Mouse (Mus musculus): ENCODE measurements around the gene Zfp651.
A peak's percentile ranks its signal among the peaks of the same experiment; 100 is the strongest.

Zfp651 gene

DNA sequence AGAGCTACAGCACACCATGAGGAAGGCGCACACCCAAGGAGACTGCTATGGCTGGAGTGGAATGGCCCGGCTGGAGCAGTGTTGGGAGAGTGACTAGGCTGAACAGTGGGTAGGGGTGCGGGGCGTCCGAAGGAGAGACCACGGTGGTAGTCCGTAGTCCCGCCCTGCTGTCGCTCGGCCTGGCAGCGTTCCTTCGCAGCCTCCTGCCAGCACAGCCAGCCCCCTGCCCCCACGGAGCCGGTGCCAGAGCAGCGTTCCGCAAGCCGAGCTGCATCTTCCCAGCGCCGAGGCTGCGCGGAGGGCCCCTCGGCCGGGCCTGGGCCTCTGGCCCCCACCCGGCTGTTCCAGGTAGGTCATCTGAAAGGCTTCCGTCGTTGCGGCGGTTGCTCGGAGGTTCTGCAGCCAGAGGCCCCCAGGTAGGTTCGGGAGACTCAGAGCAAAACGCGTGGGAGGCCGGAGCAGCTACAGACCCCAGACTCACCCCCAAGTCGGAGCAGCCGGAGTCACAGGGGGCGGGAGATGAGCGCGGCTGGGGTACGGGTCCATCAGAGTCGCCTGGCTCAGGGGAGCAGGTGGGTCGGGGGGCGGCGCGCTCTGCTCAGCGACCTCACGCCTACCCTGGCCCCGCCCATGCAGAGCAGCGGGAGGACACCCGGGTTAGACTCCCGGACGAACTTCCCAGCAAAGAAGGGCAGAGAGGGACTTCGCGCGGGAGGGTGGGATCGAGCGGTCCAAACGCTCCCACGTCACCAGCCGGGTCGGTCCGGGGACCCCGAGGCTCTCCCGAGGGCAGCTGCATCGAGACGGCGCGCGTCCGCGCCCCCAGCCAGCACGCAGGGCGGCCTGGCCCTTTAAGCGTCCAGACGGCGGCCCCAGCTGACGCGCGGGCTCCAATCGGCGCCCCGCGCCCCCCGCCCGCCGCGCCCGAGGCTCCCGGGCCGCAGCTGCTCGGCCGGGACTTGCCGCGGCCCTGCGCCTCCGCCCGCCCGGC, at the start of gene Zfp651:
Gene Zfp651, plus strand, starts transcription at position 240 of the 991 bp plus-strand sequence.
- DNase-seq (ENCODE audit: low spot score in 2 of 2) = no peak

DNA sequence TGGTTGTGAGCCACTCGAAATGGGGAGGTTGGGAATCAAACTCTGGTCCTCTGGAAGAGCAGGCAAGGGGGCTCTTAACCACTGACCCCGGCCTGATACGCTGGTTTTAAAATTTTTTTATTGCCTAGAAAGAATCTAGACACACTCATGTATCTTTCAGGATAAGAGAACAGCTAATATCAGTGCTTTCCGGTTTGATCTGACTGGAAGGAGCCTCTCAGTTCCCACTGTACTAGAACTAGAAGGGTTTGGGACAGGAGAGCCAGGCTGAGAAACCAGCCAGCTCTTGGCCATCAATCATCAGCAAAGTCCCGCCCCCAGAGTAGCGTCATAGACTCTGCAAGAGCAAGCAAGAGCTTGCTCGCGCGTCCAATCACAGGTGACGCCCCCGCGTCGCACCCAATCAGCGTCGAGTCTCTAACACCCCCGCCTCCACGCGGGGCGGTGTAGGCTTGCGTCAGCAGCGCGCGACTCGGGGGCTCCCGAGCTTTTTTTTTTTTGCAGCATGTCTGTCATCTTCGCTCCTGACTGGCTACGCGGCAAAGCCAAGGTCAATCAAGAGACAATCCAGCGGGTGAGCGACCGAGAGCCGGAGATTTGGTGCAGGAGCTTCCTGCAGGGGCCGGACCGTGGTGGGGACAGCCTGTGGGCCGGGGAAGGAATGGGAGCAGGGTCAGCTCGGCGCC, 49.1 kb upstream of the Zfp651 start, which contains the start of gene Ss18l2:
Gene Ss18l2, plus strand, starts transcription at position 432 of the 686 bp plus-strand sequence.
- DNase-seq (ENCODE audit: low spot score in 2 of 2) = peak; percentile 93 to 97

DNA sequence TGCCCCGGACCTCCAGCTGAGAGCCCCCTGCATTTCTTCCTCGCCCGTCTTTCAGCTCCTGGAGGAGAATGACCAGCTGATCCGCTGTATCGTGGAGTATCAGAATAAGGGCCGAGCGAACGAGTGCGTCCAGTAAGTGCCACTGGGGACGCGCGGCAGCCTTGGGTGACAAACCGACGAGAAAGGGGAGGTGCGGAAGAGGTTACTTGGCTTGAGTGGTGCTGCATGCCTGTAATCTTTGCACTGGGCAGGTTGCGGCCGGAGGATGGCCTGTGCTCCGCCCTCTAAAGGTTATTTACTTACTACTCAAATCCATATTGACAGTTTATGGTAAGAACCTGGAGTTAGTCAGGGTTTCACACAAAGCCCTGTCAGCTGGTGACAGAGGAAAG, 48.5 kb upstream of the Zfp651 start:
- DNase-seq (ENCODE audit: low spot score in 2 of 2) = no peak

DNA sequence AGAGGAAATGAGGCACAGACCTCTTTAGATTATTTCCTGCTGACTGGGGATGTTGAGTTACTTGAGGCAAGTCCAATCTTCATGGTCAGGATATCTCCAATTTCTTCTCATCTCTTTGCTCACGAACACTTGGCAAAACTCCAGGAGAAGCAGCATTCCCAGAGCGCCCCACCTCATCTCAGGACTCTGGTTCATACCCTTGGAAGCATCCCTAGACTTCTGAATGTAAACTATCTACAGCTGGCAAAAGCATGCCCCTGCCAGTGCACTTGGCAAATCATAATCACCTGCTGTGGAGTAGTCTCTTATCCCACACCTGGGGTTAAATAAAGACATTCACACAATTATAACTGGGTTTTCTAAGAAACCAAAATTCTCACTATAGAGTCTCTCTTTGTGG, 42.1 kb upstream of the Zfp651 start:
- no peak for DNase-seq (ENCODE audit: low spot score in 2 of 2)

DNA sequence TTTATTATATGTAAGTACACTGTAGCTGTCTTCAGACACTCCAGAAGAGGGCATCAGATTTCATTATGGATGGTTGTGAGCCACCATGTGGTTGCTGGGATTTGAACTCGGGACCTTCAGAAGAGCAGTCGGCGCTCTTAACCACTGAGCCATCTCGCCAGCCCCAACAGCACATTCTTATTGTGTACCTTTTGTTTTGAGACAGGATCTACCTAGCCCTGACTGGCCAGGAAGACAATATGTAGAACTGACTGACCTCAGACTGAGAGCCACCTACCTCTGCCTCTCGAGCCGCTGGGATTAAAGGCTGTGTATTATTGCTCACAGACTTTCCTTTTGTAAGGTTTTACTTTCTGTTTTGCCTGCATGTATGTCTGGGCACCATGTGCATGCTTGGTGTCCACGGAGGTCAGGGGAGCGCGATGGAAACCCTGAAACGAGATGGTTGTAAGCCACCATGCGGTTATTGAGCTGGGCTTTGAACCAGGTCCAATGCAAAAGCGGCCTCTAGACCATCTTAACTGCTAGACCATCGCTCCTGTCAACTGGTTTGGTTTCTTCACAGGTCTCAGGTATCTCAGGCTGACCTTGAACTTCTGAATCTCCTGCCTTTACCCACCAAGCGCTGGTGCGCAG, 40.9 kb upstream of the Zfp651 start:
- DNase-seq (ENCODE audit: low spot score in 2 of 2) = no peak

DNA sequence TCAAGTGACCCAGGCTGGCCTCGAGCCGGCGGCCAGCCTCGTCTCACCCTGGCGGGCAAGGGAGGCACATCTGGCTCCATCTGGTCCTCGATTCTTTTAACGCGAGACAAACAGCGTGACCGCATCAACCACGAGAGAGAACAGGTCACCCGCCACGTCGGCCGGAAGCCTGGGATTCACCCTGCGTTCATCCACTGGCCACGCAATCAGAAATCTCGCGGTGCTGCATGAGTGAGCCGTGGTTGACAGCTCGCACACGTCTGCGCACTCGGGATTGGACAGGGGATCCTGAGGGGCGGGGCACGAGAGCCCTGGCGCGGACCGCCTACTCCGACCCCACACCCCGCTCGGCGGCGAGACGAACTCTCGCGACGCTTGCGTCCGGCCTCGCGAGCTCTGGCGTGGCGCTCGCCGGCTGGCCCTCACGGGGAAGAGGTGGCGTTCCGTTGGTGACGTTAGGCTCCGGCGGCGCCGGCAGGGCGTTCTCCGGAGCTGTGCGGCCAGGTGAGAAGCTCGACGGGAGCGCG, 40.3 kb upstream of the Zfp651 start, which contains the start of gene Nktr:
Gene Nktr, plus strand, starts transcription at position 378 of the 527 bp plus-strand sequence.
- DNase-seq (ENCODE audit: low spot score in 2 of 2) = peak; percentile 92 to 94

DNA sequence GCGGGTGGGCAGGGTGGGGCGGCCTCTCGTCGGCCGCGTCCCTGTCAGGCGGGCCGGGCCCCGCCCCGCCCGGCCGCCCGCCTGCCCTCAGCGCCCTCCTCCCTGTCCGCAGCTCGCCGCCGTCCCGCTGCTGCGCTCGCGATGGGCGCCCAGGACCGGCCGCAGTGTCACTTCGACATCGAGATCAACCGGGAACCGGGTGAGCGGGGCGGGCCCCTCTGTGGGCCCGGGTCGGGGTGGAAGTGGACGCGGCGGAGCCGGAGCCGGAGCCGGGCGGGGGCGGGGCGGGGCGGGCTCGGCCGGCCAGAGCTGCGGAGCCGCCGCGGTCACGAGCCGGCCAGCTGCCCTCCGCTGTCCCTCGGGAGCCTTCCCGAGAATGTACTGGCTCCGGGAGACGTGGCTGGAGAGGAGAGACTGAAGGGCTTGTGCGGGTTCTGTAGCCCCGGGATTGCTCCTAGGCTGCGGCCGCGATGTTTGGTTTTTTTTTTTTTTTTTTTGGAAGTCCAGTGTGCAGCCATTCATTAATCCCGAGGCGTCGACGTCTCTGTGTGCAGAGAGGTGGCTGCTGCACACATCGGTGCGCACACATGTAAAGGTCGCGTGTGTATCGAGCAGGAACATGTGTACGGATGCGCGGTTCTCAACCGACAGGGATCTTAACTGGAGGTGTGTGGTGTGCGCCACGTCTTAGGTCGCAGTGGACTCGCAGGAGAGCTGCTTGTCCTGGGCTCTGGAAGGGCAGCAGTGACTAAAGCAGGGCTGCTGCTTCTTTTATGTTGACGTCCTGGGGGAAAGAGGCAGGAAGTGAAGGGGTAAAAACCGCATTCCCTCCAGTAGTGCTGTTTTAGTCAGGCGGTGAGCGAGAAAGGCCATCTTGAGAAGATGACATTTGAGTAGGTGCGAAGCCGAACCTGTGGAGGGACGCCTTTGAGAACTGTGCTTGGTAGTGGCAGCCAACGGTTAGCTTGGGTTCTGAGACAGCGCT, 39.5 kb upstream of the Zfp651 start:
- no peak for DNase-seq (ENCODE audit: low spot score in 2 of 2)

DNA sequence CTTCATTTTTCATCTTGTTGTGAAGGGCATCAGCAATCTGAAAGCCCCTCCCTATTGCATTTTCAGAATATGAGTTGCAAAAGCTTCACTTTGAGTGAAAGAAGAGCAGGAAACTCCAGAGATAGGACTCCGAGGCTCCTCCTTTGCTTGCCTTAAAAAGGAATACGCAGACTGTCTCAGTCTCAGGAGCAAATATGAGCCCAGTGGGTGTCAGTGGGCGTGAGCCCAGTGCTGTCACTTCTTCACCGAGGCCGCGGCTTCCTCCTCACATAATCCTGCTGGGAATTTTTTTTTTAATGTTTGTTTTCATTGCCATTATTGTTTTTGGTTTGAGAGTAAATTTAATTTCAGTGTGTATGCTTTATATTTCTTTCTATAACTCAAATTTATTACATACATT, 18.6 kb upstream of the Zfp651 start:
- no peak for DNase-seq (ENCODE audit: low spot score in 2 of 2)

DNA sequence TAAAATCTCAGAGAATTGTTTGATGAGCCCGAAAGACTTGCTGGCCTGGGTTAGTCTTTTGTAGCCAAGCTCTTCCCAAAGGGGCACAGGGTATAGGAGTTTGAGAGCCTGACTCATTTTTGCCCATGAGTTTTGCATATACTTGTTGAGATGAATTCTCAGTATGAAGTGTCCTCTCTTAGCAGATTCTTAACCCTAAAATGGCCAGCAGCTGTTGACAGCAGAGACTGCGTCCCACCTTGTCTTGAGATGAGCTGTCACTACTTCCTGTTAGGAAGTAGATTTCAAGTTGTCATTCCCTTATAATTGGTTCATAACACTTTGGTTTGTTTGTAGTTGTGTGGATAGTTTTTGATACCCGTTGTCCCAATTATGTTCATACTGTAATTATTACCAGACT, 18.0 kb upstream of the Zfp651 start:
- DNase-seq (ENCODE audit: low spot score in 2 of 2) = no peak

DNA sequence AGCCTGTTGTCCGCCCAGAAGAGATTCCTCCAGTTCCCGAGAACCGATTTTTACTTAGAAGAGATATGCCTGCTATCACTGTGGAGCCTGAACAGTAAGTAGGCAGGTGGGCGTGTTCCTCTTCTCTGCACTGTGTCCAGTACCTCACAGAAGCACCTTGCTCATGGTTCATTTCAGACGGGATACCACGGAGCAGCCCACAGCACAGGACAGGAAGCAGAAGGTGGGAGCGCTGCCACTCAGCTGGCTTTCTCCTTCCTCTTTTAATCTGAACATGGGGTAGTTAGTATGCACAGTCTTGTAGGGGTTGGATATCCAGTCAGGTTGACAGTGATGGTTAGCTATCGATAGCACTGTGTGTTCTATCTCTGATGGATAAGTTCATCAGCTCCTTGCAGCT, 15.1 kb upstream of the Zfp651 start:
- no peak for DNase-seq (ENCODE audit: low spot score in 2 of 2)

DNA sequence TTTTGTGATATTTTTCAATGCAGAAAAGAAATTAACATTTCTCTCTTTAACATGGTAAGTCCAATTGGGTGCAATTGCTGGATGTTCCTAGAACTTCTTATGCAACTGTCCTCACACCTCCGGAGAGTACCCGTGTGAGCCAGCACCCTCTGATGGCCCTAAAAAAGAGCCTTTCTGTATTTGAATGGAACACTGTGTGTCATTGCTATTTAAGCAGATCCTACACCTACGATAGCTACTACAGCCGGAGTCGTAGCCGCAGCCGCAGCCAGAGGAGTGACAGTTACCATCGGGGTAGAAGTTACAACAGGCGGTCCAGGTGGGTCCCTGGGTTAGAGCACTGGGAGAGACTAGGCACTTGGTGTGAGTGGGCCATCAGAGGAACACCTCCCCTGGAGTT, 6.4 kb upstream of the Zfp651 start:
- DNase-seq (ENCODE audit: low spot score in 2 of 2) = no peak

DNA sequence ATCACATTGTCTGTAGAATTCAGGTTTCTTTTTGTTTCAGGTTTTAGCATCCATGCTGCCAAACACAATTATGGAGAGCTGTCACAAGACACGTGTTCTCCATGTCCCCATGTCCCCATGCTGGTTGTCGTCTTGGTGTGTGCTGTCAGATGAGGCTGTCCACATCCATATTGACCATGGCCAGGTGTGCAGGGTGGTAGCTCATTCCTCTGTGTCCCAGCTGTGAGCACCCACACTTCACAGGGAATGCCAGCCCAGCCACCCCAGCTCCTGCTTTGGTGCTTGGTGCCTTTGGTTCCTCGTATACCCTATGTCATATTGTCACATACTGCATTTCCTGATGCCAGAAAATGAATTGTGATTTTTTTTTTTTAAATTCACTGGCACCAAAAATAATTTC, 4.5 kb upstream of the Zfp651 start:
- DNase-seq (ENCODE audit: low spot score in 2 of 2) = no peak

DNA sequence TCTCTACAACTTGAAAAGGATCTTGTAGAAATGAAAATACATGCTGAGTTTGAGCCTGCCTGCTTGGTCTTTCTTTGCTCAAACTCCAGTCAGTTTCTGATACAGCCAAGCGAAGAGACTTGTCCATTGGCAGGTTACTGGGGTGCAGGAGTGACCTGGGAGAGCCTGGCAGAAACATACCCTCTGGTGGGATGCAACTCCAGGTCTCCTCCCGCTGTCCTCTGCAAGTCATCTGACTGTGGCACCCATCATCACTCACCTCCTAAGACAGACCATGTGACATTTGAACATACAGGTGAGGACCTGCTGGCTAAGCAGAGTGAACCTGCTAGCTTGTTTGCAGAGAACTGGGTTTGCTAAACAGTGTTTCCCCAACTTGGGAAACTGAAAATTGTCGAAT, 2.3 kb upstream of the Zfp651 start:
- no peak for DNase-seq (ENCODE audit: low spot score in 2 of 2)

DNA sequence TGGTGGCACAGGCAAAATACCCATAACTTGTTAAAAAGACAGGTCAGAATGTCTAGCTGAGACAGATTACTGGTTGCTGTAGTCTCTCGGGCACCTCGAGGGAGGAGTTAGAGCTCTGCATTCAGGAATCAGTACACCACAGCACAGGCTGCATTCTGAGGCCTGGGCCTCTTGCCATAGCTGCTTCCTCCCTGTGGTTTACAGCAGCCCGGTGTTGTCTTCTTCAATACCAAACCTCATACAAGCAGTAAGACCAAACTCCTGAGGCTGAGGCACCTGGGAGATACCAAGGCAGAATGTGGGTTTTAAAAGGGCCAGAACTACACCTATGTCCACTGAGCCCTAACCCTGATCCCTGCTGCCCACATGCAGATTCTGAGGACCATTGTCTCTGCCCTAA, 1.7 kb upstream of the Zfp651 start:
- no peak for DNase-seq (ENCODE audit: low spot score in 2 of 2)

DNA sequence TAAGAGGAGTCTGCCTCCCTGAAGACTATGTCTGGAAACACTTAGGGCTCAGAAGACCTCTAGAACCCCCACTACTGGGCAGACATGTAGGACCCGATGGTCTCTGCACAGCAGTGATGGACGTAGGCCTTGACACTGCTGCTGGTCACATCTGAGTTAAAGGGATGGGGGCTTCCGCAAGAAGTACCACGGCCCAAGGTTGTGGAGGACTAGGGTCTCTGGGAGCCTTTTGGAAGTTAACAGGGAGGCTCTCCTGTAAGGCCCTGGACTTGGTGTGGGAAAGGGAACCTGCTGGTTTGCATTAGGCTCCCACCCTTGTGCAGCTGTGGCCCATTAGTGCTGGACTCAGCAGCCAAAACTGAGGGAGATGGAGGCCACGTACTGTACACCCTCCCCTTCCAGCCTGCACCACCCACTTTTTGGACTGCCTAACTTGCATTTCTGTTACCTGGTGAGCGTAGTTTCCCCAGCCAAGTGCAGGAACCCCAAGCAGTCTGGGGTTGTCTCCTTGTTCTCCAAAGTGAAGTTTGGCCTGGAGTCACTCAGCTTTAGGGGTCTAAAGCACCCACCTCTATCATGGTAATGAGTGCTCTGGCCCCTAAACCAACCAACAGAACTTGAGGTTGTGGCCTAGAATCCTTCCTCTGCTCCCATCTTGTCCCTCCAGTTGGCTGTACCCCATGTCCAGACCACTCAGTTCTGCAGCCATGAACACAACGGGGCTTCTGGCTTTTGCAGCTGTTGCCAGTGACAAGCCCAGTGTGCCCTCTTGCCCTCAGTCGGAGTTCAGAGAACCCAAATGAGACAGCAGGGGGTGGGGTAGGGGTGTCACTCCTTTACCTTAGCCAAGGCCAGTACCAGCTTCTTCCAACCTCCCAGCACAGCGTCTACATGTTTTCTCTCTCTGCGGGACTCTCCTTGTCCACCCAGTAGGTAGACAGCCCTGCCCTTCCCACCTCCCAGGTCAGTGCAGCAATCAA, 1.0 kb upstream of the Zfp651 start:
- no peak for DNase-seq (ENCODE audit: low spot score in 2 of 2)

DNA sequence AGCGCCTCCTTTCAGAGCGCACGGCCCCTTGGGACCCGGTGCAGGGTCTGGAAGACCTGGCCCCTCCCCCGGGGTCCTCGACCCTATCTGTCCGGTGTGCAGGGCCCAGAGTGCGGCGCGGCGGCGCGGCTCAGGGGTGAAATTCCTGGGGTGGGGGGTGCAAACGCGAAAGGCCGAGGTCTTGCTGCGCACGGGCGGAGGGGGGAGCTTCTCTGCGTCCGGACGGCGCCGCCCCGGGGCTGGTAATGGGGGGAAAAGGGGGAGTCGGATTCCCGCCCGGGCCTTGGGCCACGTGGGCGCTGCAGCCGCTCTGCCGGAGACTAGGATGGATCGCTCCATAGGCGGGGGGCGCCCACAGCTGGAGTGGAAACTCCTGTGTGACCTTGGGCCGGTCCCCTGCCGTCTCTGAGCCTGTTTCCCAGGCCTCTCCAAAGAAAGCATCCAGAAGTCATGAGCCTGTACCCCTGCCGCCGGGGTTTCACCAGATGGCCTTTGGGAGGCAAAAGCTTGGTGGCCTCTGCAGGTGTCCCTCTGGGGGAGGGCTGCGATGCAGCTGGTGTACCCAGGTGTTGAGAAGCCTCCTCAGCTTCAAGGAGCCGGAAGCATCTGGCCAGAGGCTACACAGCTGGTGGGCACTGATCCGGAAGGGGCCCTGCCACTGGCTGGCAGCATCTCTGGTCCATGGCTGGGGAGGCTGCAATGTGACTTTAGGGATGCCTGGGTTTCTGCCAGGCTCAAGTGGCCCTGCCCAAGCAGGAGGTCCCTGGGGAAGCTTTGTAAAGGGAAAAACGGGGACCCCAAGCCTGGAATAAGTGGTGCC, 1.4 kb downstream of the Zfp651 start:
- no peak for DNase-seq (ENCODE audit: low spot score in 2 of 2)

DNA sequence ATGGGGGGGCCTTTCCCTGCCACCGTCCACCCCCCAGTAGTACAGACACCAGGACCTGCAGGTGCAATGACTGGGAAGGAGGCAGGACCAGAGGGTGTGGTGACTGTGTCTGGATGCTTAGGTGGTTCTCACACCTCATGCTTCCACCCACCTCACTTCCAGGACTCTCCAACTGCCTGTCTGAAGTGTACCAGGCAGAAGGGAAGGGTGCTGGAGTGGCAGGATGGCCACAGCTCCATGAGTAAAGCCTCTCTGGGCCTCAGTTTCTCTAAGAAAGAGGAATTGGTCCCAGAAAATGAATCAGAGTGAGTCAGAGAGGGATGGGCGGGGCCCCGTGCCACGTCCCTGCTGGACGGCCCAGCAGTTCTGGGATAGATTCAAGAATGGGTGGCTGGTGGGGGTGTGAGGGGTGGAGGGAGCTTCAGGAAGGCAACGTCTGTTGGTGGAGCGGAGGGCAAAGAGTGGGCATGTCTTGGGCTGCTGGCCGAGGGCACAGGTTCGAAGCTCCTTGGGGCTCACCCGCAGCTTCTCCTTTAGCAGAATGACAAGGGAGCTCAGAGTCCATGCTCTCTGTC, 2.0 kb downstream of the Zfp651 start:
- no peak for DNase-seq (ENCODE audit: low spot score in 2 of 2)

DNA sequence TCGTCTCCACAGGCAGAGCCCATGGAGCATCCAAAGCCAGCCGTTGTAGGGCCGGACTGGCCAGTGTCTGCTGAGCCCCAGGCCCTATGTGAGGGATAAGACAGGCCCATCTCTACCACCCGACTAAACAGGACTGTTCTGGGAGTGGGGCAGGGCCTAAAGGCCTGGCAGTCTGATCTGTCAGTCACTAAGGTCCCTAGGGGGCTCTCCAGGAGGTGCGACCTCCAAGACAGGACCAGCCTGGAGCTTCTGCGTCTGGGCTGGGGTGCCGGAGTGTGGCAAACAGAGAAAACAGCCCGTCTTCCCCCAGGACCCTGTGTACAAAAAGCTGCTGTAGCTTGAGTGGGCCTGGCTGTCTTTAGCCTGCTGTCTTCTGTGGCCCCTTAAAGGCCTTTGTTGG, 2.7 kb downstream of the Zfp651 start:
- no peak for DNase-seq (ENCODE audit: low spot score in 2 of 2)

All from spleen, postnatal 14 days (tissue).